Mouse (Mus musculus) small intestine, adult 2 months (tissue): Measurements from ENCODE around the gene Ttll12.

ENCODE experiments used
- CTCF ChIP-seq: fragments of 200-500 bp; IDR thresholded peaks from 2 replicates; pipeline ENCODE4 v1.5.1; 2012; ENCODE audit warnings: low read depth, mild to moderate bottlenecking, control low read depth, inconsistent platforms, low read length, moderate library complexity, mixed read lengths; ENCODE audit not compliant: insufficient replicate concordance, insufficient read length; ENCODE audit errors: extremely low read depth
- POLR2A ChIP-seq: fragments of 200-500 bp; IDR thresholded peaks from 2 replicates; pipeline ENCODE4 v1.6.1; 2012; ENCODE audit warnings: low read depth, mild to moderate bottlenecking, control low read depth, inconsistent platforms, low read length, moderate library complexity

GRCm38 (mm10) chr15:83527092-83527437, 67.9 kb downstream of the Ttll12 start:
- TF ChIP-seq CTCF = no peak
- TF ChIP-seq POLR2A = no peak
